Mouse (Mus musculus) A20 (cell line): ENCODE measurements at regions not wholly inside any gene's neighbourhood (a gene's known extent, or its start where the extent isn't known, plus 50 kb on each side); places are given as distances from the start of the nearest gene placed in this dataset.
"Not testable (repeated sequence)": the region's sequence is repeated elsewhere in the genome, so short reads cannot be mapped to it uniquely, and the experiment has no call there.

ENCODE experiments used
- DNase-seq: peaks from one replicate; pipeline ENCODE4 v3.0.0-alpha.2; 2011; ENCODE audit warnings: low read depth, low spot score

DNA sequence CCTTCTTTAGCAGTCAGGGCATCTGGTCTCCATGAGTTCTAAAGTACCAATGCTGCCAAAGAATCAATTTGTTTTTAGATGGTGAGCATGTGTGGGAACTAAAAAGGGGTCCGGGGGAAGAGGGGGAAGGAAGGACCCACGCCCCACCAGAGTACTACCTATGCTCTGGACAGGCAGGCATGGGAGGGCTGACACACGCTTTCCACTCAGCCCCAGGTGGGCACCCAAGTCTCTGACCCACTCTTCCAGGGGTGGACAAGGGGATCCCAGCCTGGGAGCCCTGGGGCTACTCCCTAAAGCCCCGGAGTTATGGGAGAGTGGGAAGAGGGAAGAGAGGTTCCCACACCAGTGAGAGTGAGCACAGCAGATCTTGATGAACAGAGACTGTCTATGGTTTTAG, 1446.9 kb downstream of the Zfp704 start:
- no peak for DNase-seq

DNA sequence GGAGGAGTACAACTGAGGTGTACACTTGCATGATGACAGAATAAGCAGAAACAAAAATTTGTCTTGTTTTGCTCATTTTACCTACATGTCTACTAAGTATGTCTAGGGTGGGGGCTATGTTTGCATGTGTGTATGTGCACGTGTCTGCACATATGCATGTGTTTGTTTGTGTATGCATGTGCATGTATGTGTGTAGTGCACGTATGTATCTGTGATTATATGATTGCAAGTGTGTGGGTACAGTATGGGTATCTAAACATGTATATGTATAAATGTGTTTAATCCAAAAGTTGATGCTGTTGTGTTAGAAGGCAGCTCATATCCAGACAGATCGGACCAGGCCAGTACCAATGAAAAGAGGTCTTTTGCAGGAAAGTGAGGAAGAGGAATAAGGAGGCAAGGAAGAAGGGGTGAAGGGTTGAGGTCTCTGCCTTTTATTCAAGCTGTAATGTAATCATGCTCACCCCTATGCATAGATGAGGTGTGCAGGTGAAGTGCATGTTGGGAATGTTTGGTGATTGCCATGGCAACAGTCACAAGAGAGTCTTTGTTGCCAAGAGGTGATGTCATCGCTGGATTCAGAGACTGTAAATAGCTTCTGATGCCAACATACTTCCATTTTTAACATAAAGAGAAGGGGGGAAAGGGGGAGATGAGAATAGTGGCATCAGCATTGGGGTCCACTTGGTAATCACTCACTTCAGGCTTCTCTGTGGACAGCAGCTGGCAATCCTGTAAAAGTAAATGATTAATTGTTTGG, 1447.7 kb downstream of the Zfp704 start:
- no peak for DNase-seq

DNA sequence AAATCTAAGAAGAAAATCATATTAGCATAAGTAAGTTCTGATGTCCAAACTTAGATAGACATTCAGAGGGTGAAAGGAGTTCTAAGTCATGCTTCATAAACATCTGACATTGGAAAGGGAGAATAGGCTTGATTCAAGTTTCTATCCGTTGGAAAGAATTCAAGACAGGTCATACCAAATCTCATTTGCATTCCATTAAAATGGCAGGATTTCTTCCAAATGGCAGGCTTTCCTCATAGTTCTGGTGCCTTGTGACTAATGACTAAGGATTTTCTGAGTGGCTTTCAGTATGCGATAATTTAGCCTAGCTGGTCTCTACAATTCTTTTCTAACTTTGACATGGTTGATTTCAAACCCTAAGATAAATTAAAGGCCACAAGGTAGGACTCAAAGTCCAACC, 1466.9 kb downstream of the Zfp704 start:
- no peak for DNase-seq

DNA sequence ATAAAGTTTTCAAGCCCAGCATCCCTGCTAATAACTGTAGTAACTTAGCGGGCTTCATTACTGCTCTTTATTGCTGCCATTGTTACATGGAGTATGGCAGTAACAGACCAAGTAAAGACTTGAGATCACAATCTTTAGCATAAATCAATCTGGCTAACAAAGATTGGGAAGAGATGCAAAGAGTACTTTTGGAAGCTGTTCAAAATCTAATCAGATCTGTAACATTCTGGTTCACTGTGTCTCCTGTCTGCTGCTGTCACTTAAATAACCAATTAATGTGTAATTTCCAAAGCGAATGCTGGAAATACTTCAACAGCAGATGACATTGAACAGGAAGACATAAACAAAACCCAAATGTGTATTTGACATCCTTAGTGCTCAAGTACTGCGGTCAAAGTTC, 1467.7 kb downstream of the Zfp704 start:
- DNase-seq = no peak

DNA sequence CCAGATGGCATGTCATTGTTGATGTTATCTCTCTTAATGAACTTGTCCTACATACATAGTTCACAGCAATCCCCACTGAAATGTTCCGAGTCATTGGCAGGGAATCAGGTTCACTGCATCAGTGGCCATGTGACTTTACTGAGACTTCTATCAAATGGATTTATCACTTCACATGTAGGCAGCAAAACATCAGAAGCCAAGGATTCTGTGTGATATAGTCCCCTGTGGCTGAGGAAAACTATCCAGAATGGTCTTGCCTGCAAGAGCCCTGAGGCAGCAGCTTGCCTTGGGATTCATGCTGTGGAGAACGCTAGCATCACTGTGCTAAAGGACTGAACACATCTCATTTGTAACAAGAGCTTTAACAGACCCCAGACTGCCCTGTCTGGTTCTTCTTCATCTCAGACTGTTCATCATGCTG, 1468.2 kb downstream of the Zfp704 start:
- DNase-seq = no peak

DNA sequence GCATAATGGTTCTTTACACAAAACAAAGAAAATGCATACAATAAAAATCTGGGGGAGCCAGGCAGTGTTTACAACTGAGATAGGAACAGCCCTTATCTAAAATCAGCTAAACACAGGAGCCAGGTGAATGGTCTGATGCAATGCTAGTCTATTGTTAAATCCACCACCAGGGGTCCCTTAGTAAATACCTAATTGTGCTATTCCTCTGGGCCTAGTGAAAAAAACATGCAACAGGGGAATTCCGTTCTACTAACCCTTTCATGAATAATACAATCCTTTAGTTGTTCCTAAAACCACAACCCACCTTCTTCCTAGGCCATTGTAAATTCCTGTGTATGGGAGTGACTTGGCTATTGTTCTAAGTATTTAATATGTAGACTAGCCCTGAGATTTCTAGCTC, 1486.2 kb downstream of the Zfp704 start:
- not testable (repeated sequence) for DNase-seq

DNA sequence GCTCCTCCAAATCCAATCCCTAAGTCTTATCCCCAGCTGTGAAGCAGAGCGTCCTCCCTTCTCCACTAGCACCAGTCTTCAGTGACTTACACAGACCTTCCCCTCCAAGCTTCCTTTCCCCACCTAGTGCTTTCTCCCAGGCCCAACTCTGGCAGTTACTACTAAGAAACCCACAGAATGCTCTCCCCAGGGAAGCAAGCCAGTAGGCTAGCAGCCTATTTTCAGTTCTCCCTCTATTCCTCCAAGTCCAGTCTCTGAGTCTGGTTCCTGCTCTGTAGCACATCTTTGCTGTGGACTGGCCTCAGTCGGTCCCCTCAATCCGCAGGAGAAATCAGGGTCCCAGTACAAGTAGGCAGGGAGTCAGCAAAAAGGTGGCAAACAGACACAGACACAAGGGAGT, 1486.7 kb downstream of the Zfp704 start:
- no peak for DNase-seq

DNA sequence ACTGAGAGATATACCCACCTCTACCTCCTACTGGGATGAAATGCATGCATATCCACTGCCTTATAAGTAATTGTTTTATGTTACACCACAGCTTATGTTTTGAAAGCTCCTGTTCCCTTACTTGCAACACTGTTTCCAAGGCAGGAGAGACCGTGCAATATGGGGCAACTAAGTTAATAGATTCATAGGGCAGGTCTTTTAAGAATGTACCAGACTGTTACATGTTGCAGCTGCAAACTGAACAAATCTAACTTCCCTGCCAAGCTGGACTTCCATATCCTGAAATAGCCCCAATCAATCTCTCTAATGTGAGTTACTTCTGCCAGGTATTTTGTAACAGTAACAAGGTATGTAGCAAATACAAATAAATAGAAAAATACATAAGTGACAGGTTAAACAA, 1478.0 kb upstream of the 1700008P02Rik start:
- no peak for DNase-seq

DNA sequence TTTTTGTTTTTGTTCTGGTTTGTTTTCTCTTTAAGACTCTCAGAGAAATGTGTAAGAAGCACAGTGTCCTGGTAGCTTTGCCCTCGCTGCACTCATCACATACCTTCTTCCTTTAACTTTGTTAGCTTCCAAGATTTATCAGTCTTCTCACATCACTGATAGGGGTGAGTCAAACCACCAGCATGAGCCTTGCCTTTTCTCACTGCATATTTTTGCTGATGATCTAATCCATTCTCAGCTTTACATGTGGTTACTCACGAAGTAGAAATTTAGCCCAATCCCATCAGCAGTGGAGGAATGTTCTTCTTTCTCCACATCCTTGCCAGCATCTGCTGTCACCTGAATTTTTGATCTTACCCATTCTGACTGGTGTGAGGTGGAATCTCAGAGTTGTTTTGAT, 1464.5 kb upstream of the 1700008P02Rik start:
- no peak for DNase-seq

DNA sequence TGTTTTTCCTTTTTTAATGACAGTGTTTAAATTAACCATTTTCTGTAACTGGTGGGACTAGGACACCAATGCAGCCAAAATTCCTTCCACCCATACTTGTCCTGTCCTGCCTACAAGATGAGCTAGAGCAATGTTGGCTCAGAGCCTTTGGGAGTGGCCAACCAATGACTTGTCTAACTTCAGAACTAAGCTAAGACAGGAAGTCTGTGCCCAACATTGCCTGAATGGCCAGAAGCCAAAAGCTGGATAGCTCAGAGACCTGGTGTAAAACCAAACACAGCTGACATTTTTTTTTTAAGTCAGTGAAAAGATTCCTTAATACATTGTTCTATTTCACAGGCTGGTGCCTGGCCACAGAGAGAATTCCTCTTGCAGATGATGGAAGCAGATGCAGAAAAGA, 1433.5 kb upstream of the 1700008P02Rik start:
- no peak for DNase-seq

DNA sequence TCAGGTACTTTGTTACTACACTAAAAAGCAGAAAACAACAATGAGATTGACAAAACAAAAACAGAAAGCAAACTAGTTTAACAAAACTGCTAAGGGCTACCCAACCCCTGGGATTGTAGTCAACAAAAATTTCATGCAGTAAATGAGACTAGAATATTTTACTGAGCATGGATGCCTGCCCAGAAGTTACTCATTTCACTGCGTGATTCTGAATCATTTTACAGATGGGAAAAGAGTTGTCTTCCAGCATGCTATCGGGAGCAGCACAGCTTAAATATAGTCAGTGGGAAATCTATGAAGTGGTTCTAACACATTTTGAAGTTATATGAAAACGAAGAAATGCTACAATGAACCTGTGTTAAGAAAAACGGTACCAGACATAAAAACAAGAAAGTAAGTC, 1430.9 kb upstream of the 1700008P02Rik start:
- no peak for DNase-seq

DNA sequence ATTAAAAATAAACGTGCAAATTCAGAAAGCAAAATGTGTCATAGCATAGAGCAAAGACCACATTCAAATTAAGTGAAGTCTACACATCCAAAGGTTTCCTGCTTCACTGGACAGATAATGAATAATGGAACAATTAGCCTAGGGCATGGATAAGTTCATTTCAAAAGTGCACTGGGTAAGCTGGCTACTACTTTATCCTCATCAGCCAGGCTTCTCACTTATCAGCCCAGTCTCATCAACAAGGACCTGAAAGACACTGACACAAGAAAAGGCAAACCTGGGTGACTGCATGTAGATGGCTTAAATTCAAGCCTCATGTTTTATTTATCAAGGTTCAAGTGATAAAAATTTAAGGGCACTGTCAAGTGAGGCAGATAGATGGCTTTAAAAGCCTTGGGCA, 1429.5 kb upstream of the 1700008P02Rik start:
- no peak for DNase-seq

DNA sequence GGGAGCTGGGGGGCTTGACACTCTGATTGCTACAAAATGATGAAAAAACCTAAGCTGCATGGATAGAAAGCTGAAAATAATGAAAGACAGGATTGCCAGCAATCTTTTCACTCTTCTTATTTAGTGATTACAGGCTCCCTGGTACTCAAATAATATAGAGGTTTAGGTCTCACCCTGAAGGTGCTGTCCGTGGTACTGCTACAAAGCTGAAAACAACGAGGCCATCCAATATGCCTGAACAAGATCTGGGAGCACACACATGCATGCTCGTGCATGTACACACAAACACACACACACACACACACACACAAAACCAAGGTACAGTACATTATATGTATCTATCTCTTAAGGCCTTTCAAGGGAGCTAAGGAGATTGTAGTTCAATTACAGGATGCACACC, 1426.1 kb upstream of the 1700008P02Rik start:
- no peak for DNase-seq

DNA sequence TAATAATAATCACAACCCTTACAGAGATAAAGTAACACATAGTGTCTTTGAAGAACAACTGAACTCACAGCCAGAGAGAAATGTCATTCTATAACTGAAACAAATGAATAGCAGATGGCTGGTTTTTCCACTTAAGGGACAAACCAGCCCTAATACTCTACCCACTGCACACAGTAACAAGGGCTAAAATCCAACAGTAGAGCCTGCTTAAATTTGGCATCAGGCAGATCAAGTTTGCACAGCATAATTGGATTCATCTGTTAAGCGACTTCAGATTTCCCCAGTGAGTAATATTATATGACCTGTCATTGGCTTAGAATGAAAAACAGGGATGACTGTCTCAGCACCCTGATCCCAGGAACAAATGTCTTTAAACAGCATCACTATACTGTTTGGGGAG, 1416.5 kb upstream of the 1700008P02Rik start:
- DNase-seq = no peak

DNA sequence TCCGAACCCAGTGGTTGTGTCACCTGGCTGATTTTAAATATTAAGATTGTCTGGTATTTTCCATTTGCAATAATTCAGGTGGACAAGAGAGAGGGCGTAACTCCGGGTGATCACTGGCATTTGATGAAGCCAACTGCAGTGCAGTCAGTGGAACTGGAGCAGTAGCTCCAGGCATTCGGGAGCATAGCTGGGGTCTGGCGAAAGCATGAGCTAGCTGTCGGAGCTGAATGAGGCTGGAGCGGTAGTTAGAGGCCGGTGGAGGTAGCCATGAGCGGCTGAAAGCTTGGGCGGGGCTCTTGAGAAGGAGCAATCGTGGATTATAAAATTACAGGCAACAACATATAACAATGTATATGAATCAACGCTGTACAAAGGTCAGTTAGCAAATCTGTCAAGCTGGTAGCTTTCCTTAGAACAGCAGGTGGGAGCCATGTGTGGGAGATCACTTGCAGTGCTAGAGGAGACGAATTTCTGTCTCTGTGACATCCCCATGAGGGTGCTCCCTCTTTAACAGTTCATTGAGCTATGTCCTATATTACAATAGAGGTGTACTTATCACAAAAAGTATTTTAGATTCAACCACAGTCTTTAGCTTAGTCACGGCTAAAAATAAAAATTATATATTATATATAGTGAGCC, 1415.0 kb upstream of the 1700008P02Rik start:
- DNase-seq = no peak

DNA sequence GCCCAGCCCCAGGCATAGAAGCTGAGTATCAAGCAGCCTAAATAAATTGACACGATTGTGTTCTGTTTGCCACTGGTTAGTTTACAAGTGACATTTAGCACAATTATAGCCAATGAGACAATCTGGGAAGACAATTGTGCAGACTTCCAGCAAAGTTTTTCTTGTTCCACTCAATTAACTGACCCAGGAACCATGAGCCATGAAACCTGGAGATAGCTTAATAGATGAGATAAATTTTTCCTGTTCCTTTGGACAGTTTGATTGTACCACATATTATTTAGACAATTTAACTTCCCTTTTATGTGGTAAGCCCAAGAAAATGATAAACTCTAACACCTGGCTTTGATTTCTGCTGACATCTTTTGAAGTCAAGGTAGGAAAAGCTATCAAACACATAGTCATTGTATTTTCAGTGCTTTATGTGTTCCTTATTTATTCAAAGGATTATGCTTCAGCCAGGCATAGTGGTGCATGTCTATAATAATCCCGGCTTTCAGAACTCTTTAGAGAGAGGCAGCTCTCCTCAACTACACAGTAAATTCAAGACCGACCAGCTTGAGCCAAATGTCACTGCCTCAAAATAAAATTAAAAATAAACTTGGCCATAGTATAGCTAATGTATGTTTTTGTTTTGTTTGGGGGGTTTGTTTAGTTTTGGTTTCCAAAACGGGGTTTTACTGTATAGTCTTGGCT, 1406.2 kb upstream of the 1700008P02Rik start:
- no peak for DNase-seq

DNA sequence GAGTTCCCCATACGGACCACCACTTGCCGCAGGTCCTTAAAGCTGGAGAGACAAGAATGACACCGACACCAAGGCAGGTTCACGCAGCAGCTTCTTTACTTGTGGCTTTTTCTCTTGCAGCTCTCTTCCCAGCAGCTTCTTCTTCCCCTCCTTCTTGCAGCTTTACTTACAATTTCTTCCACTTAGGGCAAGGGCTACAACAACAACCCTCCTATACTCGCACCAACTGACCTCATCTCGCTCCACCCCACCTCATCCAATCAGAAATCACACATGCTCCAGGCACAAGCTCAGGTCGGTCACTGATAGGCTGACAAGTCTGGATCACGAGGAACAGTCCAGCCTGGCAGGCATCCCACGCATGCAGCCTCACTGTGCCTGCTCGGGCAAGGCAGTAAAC, 1402.4 kb upstream of the 1700008P02Rik start:
- no peak for DNase-seq

DNA sequence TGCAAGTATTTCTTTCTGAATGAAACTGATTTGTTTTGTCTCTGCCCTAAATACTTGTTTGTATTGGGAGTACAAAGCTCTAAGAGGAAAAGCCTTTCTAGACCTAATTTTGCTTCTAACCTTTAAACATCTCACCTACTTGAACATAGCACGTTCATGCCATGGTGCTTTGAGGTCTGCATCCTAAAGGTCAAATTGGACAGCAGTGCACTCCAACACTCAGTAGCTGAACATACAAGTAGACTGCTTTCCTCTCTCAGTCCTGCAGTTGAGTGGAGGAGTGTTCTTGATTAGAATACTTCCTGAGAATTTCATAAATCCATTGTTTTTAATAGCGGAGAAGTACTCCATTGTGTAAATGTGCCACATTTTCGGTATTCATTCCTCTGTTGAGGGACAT, 1397.2 kb upstream of the 1700008P02Rik start:
- DNase-seq = no peak

DNA sequence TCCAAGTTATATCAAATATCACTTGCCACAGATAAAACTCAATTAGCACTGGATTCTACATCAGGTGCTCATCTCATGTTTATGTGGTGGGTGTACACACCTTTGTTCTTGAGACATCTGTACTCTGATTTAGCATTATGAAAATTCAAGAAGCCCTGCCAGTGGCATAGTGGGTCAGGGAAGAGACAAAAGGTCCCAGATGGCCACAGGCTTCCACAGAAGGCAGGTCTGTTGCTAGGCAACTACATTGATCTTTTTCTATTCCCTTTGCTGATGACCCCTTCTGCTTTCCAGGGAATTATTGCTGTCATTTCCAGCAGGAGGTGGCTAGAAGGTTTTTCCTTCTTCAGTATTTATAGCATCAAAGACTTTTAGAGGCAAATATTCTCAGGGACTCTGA, 1396.7 kb upstream of the 1700008P02Rik start:
- DNase-seq = no peak

DNA sequence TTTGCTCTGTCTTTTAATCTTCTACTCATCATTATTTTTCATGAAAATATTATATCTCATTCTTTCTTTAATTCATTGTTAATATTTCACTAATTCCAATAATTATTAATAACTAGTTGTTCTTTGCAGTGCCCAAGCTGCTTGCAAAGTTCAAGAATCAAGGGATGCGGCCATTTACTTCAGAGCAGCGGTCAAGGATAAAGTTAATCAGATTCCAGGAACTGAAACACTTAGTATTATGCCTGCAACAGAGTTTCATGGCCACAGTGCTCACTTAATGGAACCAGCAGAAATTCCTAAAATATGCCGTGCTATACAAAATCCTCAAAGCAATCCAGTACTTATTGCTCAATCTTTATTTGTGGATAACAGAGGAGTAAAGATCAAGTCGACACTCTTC, 1389.7 kb upstream of the 1700008P02Rik start:
- DNase-seq = no peak

DNA sequence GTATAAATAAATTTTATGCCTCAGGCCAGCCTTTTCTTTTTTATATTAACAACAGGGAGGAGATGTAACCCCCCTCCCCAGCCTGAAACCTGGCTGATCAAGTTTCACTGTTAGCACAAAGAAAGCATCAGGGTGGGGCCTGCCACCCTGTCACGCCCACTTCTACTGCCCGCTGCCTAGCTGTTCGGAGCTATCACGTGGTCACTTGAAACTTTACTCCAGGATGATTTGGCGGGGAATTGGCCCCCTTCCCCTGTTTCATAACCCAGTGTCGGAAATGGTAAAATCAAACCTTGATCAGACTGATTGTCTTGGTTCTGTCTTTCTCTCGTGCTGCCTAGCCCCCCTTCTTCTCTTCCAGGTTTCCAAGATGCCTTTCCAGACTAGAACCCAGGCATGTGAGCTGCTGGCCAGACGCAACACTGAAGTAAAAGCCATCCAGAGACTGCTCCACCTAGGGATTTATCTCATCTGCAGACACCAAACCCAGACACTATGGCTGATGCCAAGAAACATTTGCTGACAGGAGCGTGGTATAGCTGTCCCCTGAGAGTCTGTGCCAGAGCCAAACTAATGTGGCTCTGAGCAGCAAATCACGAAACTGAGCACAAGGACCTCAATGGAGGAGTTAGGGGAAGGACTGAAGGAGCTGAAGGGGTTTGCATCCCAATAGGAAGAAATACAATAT, 1386.6 kb upstream of the 1700008P02Rik start:
- DNase-seq = no peak

DNA sequence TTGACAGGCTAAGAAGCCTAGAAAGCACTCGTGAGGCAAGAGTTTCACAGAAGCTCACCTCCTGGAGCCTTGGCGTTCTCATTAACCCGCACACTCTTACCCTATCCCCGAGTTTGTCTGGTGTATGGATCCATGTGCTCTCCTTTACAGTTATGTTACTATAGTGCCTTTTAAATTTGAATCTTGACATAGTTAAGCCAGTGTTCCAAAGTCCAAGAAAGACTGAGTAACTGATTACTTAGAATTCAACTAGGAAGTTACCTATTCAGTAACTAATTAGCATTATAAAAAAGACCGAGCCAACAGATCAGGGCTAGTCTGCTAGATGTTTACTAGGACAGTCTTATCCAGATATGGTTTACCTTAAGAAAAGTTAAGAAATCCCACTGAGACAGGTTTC, 1386.0 kb upstream of the 1700008P02Rik start:
- DNase-seq = no peak
